Mouse (Mus musculus) forebrain, embryonic 15.5 days (tissue): Measurements from ENCODE around the gene Tfb1m. TPM values are rescaled to one million over a fixed set of nuclear protein-coding genes. Genes with fewer than 3 reads are reported as not detected.

ENCODE experiments used
- ATAC-seq: fragments of 200-750 bp; cut with Nextera tagmentation; replicated peaks from 2 replicates; pipeline ENCODE4 v1.8.0; 2017; ENCODE audit warnings: mild to moderate bottlenecking, moderate TSS enrichment, moderate library complexity
- H3K27ac ChIP-seq: fragments of 300-500 bp; sonication (generic); replicated peaks from 2 replicates; pipeline ENCODE4 v1.5.1; 2015; ENCODE audit warnings: mild to moderate bottlenecking, inconsistent platforms
- H3K27me3 ChIP-seq: fragments of 300-500 bp; sonication (generic); 2 replicates; pipeline ENCODE4 v1.6.1; 2015; ENCODE audit warnings: inconsistent platforms
- H3K36me3 ChIP-seq: fragments of 300-500 bp; sonication (generic); 2 replicates; pipeline ENCODE4 v1.6.1; 2015; ENCODE audit warnings: mild to moderate bottlenecking, inconsistent platforms
- H3K4me1 ChIP-seq: fragments of 300-500 bp; sonication (generic); 2 replicates; pipeline ENCODE4 v1.6.1; 2015; ENCODE audit warnings: inconsistent platforms
- H3K4me2 ChIP-seq: fragments of 300-500 bp; sonication (generic); replicated peaks from 2 replicates; pipeline ENCODE4 v1.6.1; 2015; ENCODE audit warnings: mild to moderate bottlenecking, inconsistent platforms
- H3K4me3 ChIP-seq: fragments of 300-500 bp; sonication (generic); 2 replicates; pipeline ENCODE4 v1.5.1; 2015; ENCODE audit warnings: mild to moderate bottlenecking, inconsistent platforms
- H3K9ac ChIP-seq: fragments of 300-500 bp; sonication (generic); replicated peaks from 2 replicates; pipeline ENCODE4 v1.6.1; 2015; ENCODE audit warnings: mild to moderate bottlenecking, inconsistent platforms
- H3K9me3 ChIP-seq: fragments of 300-500 bp; sonication (generic); 2 replicates; pipeline ENCODE4 v1.6.1; 2016; ENCODE audit warnings: inconsistent platforms
- WGBS: fragments of 180-500 bp; shearing (Covaris S2); methylation state at CpG from one replicate; pipeline ENCODE4 v1.1.7; 2015; ENCODE audit warnings: mixed read lengths; 5-methylcytosine and 5-hydroxymethylcytosine counted together
- polyA plus RNA-seq: library from polyadenylated mRNA; unstranded; fragments of >200 nt; fragmentation: Nextera tagmentation; extraction: Ambion mirVana; gene quantifications from 2 replicates; pipeline ENCODE4 v1.2.1, GENCODE M21; 2015

Gene Tfb1m
- polyA plus RNA-seq, 1 experiment from 2014 or later: 13.7 TPM

GRCm38 (mm10) chr17:3487211-3487610 lies 70.4 kb downstream of the Tfb1m start:
- Histone ChIP-seq H3K9ac (no peak overlapping the region), H3K27me3 (no peaks in the 10 kb centered on the region), H3K4me1 (peaks cover 11% of the 10 kb centered on the region), H3K36me3 (peaks cover 4% of the 10 kb centered on the region; the same call in 1 of the 2 replicates), H3K27ac (no peak overlapping the region), H3K4me2 (no peak overlapping the region), H3K9me3 (no peaks in the 10 kb centered on the region), H3K4me3 (no peak overlapping the region)
- ATAC-seq: no peak
- WGBS: 94% methylated on average over 4 of the region's 4 CpGs

GRCm38 (mm10) chr17:3485851-3486250 lies 71.7 kb downstream of the Tfb1m start:
- ATAC-seq: no peak

GRCm38 (mm10) chr17:3483091-3483490 lies 74.5 kb downstream of the Tfb1m start:
- H3K36me3 ChIP-seq: 0 out of 2 replicates have a peak, but pooled peaks cover 4% of the 10 kb centered on the region
- ATAC-seq: no peak
- H3K4me1 ChIP-seq: peaks cover 21% of the 10 kb centered on the region
- H3K9me3 ChIP-seq: no peaks in the 10 kb centered on the region
- 78% methylated on average over 8 of the region's 8 CpGs for WGBS
- H3K27ac ChIP-seq: peak overlapping the region; percentile 89; the same call in 1 of the 2 replicates
- peak overlapping the region; percentile 28 for H3K4me3 ChIP-seq
- H3K4me2 ChIP-seq: peak overlapping the region; percentile 9
- H3K9ac ChIP-seq: no peak overlapping the region
- no peaks in the 10 kb centered on the region for H3K27me3 ChIP-seq

More at GRCm38 (mm10) chr17:3485851-3486250, 71.7 kb downstream of the Tfb1m start:
- Histone ChIP-seq H3K4me2 (peak overlapping the region; percentile 9; the same call in 1 of the 2 replicates), H3K27me3 (no peaks in the 10 kb centered on the region), H3K9me3 (no peaks in the 10 kb centered on the region), H3K27ac (peak overlapping the region; percentile 20), H3K9ac (no peak overlapping the region), H3K4me1 (peaks cover 24% of the 10 kb centered on the region), H3K36me3 (peaks cover 4% of the 10 kb centered on the region; the same call in 1 of the 2 replicates), H3K4me3 (no peak overlapping the region)
- WGBS: 61% methylated on average over 7 of the region's 7 CpGs

GRCm38 (mm10) chr17:3481576-3482575 lies 75.7 kb downstream of the Tfb1m start:
- H3K4me2 ChIP-seq: peak overlapping the region; percentile 17; the same call in 1 of the 2 replicates
- peak overlapping the region; percentile 89 for H3K27ac ChIP-seq
- H3K4me3 ChIP-seq: peak overlapping the region; percentile 28

GRCm38 (mm10) chr17:3476546-3476945 lies 81.0 kb downstream of the Tfb1m start:
- 63% methylated on average over 2 of the region's 2 CpGs for WGBS
- H3K36me3 ChIP-seq: peaks cover 12% of the 10 kb centered on the region; the same call in 1 of the 2 replicates
- no peaks in the 10 kb centered on the region for H3K27me3 ChIP-seq
- peaks cover 6% of the 10 kb centered on the region for H3K4me1 ChIP-seq
- no peak overlapping the region for H3K9ac ChIP-seq
- no peak overlapping the region for H3K4me2 ChIP-seq
- no peak overlapping the region for H3K4me3 ChIP-seq
- no peaks in the 10 kb centered on the region for H3K9me3 ChIP-seq
- no peak for ATAC-seq
- no peak overlapping the region for H3K27ac ChIP-seq

More at GRCm38 (mm10) chr17:3481576-3482575, 75.7 kb downstream of the Tfb1m start:
- ATAC-seq: peak; percentile 88
- no peaks in the 10 kb centered on the region for H3K27me3 ChIP-seq
- no peak overlapping the region for H3K9ac ChIP-seq
- H3K9me3 ChIP-seq: no peaks in the 10 kb centered on the region
- 33% methylated on average over 7 of the region's 7 CpGs for WGBS
- H3K36me3 ChIP-seq: peaks cover 12% of the 10 kb centered on the region; the same call in 1 of the 2 replicates
- H3K4me1 ChIP-seq: peaks cover 17% of the 10 kb centered on the region

- no peak overlapping the region for H3K9ac ChIP-seq
- no peak for ATAC-seq
- 77% methylated on average over 6 of the region's 6 CpGs for WGBS
- no peaks in the 10 kb centered on the region for H3K27me3 ChIP-seq
- H3K27ac ChIP-seq: no peak overlapping the region
- H3K4me2 ChIP-seq: no peak overlapping the region
- H3K4me3 ChIP-seq: no peak overlapping the region
- no peaks in the 10 kb centered on the region for H3K36me3 ChIP-seq
- no peaks in the 10 kb centered on the region for H3K4me1 ChIP-seq
- H3K9me3 ChIP-seq: no peaks in the 10 kb centered on the region
Measured at GRCm38 (mm10) chr17:3472018-3472417, 85.6 kb downstream of the Tfb1m start.

Other genes starting within 250 kb of the Tfb1m start
- gene Tiam2, start 231.2 kb downstream of the Tfb1m start, polyA plus RNA-seq: 119 and 122 TPM in 2 replicates
- 0.31 and 0.83 TPM in 2 replicates for gene Cldn20, start 25.2 kb downstream of the Tfb1m start, polyA plus RNA-seq
- gene Nox3, start 138.5 kb upstream of the Tfb1m start, polyA plus RNA-seq: not detected in 2 replicates